Mouse (Mus musculus): ENCODE measurements at regions not wholly inside any gene's neighbourhood (a gene's known extent, or its start where the extent isn't known, plus 50 kb on each side); places are given as distances from the start of the nearest gene placed in this dataset.

DNA sequence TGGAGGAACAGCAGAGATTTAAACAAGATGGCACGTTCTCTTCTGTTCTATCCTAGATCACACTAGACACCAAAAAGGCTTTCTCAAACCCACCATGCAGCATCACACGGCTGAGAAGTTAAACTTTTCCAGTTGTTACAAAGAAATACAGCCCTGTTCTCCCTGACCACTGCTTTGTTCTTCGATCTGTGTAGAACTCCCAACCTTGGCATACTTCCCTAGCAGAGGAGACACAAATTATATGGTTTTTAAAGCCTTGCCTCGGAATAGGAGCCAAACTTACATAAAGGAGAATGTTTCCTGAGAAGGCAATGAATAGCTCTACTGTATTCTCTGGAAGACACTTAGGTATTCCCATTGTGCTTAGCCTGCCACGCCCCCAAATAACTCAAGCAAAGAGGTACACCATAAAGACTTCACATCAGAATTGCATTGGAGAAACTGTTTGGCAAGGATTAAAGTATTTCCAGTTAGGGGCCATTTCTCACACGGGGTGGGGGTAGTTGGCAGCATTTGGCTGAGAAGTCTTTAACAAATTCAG lies 114.1 kb upstream of the Ccdc122 start:
- no peak for TF ChIP-seq CTCF (IDR thresholded peaks at IDR 0.05; ENCODE audit: low read depth)
- no peak for DNase-seq
- H3K27ac ChIP-seq (ENCODE audit: low read depth, low read length) = no peak overlapping the region
- H3K4me1 ChIP-seq (ENCODE audit: insufficient read depth) = no peaks in the 10 kb centered on the region
- 65% methylated on average over 6 of the region's 6 CpGs for WGBS
- no peaks in the 10 kb centered on the region for H3K36me3 ChIP-seq (ENCODE audit: insufficient read depth)
- H3K27me3 ChIP-seq (ENCODE audit: insufficient read depth, low read length) = no peaks in the 10 kb centered on the region
- H3K4me3 ChIP-seq (ENCODE audit: low read depth, low read length) = no peak overlapping the region
- no peak overlapping the region for H3K9ac ChIP-seq
- no peak for ATAC-seq
- H3K9me3 ChIP-seq (ENCODE audit: low read length) = no peaks in the 10 kb centered on the region
- H3K4me2 ChIP-seq (ENCODE audit: low read depth) = no peak overlapping the region

- 77% methylated on average over 3 of the region's 3 CpGs for WGBS
- H3K9me3 ChIP-seq (ENCODE audit: low read length) = no peaks in the 10 kb centered on the region
- no peak for TF ChIP-seq CTCF (IDR thresholded peaks at IDR 0.05; ENCODE audit: low read depth)
- no peak overlapping the region for H3K4me3 ChIP-seq (ENCODE audit: low read depth, low read length)
- no peak overlapping the region for H3K4me2 ChIP-seq (ENCODE audit: low read depth)
- no peaks in the 10 kb centered on the region for H3K27me3 ChIP-seq (ENCODE audit: insufficient read depth, low read length)
- no peak for ATAC-seq
- no peak overlapping the region for H3K27ac ChIP-seq (ENCODE audit: low read depth, low read length)
- H3K9ac ChIP-seq = no peak overlapping the region
- H3K4me1 ChIP-seq (ENCODE audit: insufficient read depth) = no peaks in the 10 kb centered on the region
- H3K36me3 ChIP-seq (ENCODE audit: insufficient read depth) = no peaks in the 10 kb centered on the region
- DNase-seq = no peak
Observed at GRCm38 (mm10) chr14:76918091-76918490, 118.5 kb upstream of the Ccdc122 start.

- no peaks in the 10 kb centered on the region for H3K9me3 ChIP-seq (ENCODE audit: low read length)
- no peak for ATAC-seq
- WGBS = 60% methylated on average over 10 of the region's 10 CpGs
- H3K9ac ChIP-seq = no peak overlapping the region; the same call in 1 of the 2 replicates
- H3K4me3 ChIP-seq (ENCODE audit: low read depth, low read length) = no peak overlapping the region
- no peaks in the 10 kb centered on the region for H3K4me1 ChIP-seq (ENCODE audit: insufficient read depth)
- TF ChIP-seq CTCF (IDR thresholded peaks at IDR 0.05; ENCODE audit: low read depth) = no peak
- no peaks in the 10 kb centered on the region for H3K36me3 ChIP-seq (ENCODE audit: insufficient read depth)
- H3K4me2 ChIP-seq (ENCODE audit: low read depth) = no peak overlapping the region
- no peaks in the 10 kb centered on the region for H3K27me3 ChIP-seq (ENCODE audit: insufficient read depth, low read length)
- DNase-seq = no peak
- no peak overlapping the region for H3K27ac ChIP-seq (ENCODE audit: low read depth, low read length)
Observed at GRCm38 (mm10) chr14:76917139-76917929, 119.2 kb upstream of the Ccdc122 start.

GRCm38 (mm10) chr14:76913850-76914249 lies 122.7 kb upstream of the Ccdc122 start:
- Histone ChIP-seq H3K9me3 (ENCODE audit: low read length) (no peaks in the 10 kb centered on the region), H3K9ac (no peak overlapping the region), H3K4me2 (ENCODE audit: low read depth) (no peak overlapping the region), H3K4me3 (ENCODE audit: low read depth, low read length) (no peak overlapping the region), H3K36me3 (ENCODE audit: insufficient read depth) (no peaks in the 10 kb centered on the region), H3K4me1 (ENCODE audit: insufficient read depth) (no peaks in the 10 kb centered on the region), H3K27ac (ENCODE audit: low read depth, low read length) (no peak overlapping the region), H3K27me3 (ENCODE audit: insufficient read depth, low read length) (no peaks in the 10 kb centered on the region)
- no peak for DNase-seq
- ATAC-seq = no peak
- no peak for TF ChIP-seq CTCF (IDR thresholded peaks at IDR 0.05; ENCODE audit: low read depth)
- WGBS = 89% methylated on average over 3 of the region's 3 CpGs

GRCm38 (mm10) chr14:76912301-76913001 lies 124.1 kb upstream of the Ccdc122 start:
- no peak overlapping the region for H3K9ac ChIP-seq
- no peak for ATAC-seq
- no peak overlapping the region for H3K4me2 ChIP-seq (ENCODE audit: low read depth)
- H3K36me3 ChIP-seq (ENCODE audit: insufficient read depth) = no peaks in the 10 kb centered on the region
- no peaks in the 10 kb centered on the region for H3K27me3 ChIP-seq (ENCODE audit: insufficient read depth, low read length)
- no peak for DNase-seq
- H3K27ac ChIP-seq (ENCODE audit: low read depth, low read length) = no peak overlapping the region
- WGBS = 57% methylated on average over 8 of the region's 8 CpGs
- TF ChIP-seq CTCF (IDR thresholded peaks at IDR 0.05; ENCODE audit: low read depth) = no peak
- H3K4me3 ChIP-seq (ENCODE audit: low read depth, low read length) = no peak overlapping the region
- no peaks in the 10 kb centered on the region for H3K9me3 ChIP-seq (ENCODE audit: low read length)
- no peaks in the 10 kb centered on the region for H3K4me1 ChIP-seq (ENCODE audit: insufficient read depth)

- no peak overlapping the region for H3K4me2 ChIP-seq (ENCODE audit: low read depth)
- H3K36me3 ChIP-seq (ENCODE audit: insufficient read depth) = no peaks in the 10 kb centered on the region
- WGBS = 95% methylated on average over 5 of the region's 5 CpGs
- no peak overlapping the region for H3K4me3 ChIP-seq (ENCODE audit: low read depth, low read length)
- no peak for ATAC-seq
- no peak overlapping the region for H3K27ac ChIP-seq (ENCODE audit: low read depth, low read length)
- no peak overlapping the region for H3K9ac ChIP-seq
- TF ChIP-seq CTCF (IDR thresholded peaks at IDR 0.05; ENCODE audit: low read depth) = no peak
- H3K27me3 ChIP-seq (ENCODE audit: insufficient read depth, low read length) = no peaks in the 10 kb centered on the region
- H3K9me3 ChIP-seq (ENCODE audit: low read length) = no peaks in the 10 kb centered on the region
- DNase-seq = no peak
- no peaks in the 10 kb centered on the region for H3K4me1 ChIP-seq (ENCODE audit: insufficient read depth)
Observed at GRCm38 (mm10) chr14:76911271-76911670, 125.3 kb upstream of the Ccdc122 start.

- Histone ChIP-seq H3K36me3 (ENCODE audit: insufficient read depth) (no peaks in the 10 kb centered on the region), H3K4me3 (ENCODE audit: low read depth, low read length) (no peak overlapping the region), H3K27me3 (ENCODE audit: insufficient read depth, low read length) (no peaks in the 10 kb centered on the region), H3K9me3 (ENCODE audit: low read length) (no peaks in the 10 kb centered on the region), H3K4me2 (ENCODE audit: low read depth) (no peak overlapping the region), H3K9ac (no peak overlapping the region), H3K27ac (ENCODE audit: low read depth, low read length) (no peak overlapping the region), H3K4me1 (ENCODE audit: insufficient read depth) (no peaks in the 10 kb centered on the region)
- no peak for ATAC-seq
- 93% methylated on average over 5 of the region's 5 CpGs for WGBS
- DNase-seq = no peak
- TF ChIP-seq CTCF (IDR thresholded peaks at IDR 0.05; ENCODE audit: low read depth) = no peak
Observed at GRCm38 (mm10) chr14:76910186-76910585, 126.4 kb upstream of the Ccdc122 start.

Measured in forebrain, postnatal 0 days (tissue).